In genomic region chr10:88221718-88222117, GRCm38 (mm10) we compare ENCODE assay signal across 25 mouse cellular contexts.
"Had no signal": no experiment of that assay in that cellular context is flagged by ENCODE, and none has a peak within 500 bp of the region (broad histone marks: within the 10 kb centered on the region; RNA-seq: fewer than 3 reads in every experiment).

No protein-coding gene starts in this region.

- H3K4me3 ChIP-seq: heart, adult 2 months; heart, embryonic 13.5 days; heart, embryonic 15.5 days; hindbrain, embryonic 13.5 days; hindbrain, embryonic 15.5 days; kidney, embryonic 15.5 days; left cerebral cortex, adult 2 months; limb, embryonic 12.5 days; limb, embryonic 15.5 days; liver, embryonic 12.5 days had no signal

- H3K9ac ChIP-seq: heart, embryonic 13.5 days; heart, embryonic 15.5 days; hindbrain, embryonic 13.5 days; hindbrain, embryonic 15.5 days; kidney, embryonic 15.5 days; limb, embryonic 12.5 days; limb, embryonic 15.5 days; liver, embryonic 12.5 days; liver, embryonic 14.5 days had no signal

- H3K36me3 ChIP-seq: heart, embryonic 15.5 days had no signal

- H3K4me1 ChIP-seq: heart, embryonic 15.5 days; hindbrain, embryonic 13.5 days; hindbrain, embryonic 15.5 days; kidney, embryonic 15.5 days; limb, embryonic 12.5 days; limb, embryonic 15.5 days had no signal

- H3K9me3 ChIP-seq: heart, embryonic 13.5 days; heart, embryonic 15.5 days; hindbrain, embryonic 13.5 days; hindbrain, embryonic 15.5 days; kidney, embryonic 15.5 days; limb, embryonic 12.5 days; limb, embryonic 15.5 days; liver, embryonic 12.5 days had no signal

- H3K4me2 ChIP-seq: heart, embryonic 11.5 days; heart, embryonic 13.5 days; heart, embryonic 15.5 days; hindbrain, embryonic 13.5 days; hindbrain, embryonic 15.5 days; kidney, embryonic 15.5 days; limb, embryonic 12.5 days; limb, embryonic 15.5 days; liver, embryonic 12.5 days had no signal

- H3K27me3 ChIP-seq: heart, embryonic 13.5 days; heart, embryonic 15.5 days; hindbrain, embryonic 13.5 days; hindbrain, embryonic 15.5 days; kidney, embryonic 15.5 days; limb, embryonic 12.5 days; limb, embryonic 15.5 days; liver, embryonic 12.5 days had no signal

- DNase-seq: gastrocnemius, postnatal 14 days; gastrocnemius, postnatal 36 days; heart, adult 2 months; heart, postnatal 14 days; heart, postnatal 36 days; kidney, adult 11 months; kidney, adult 2 months; kidney, adult 9 months; kidney, postnatal 10 days; kidney, postnatal 25 days; layer of hippocampus, adult 9-11 months; left cerebral cortex, postnatal 4 days had no signal

- ATAC-seq: hindbrain, postnatal 0 days; intestine, embryonic 16.5 days; liver, embryonic 12.5 days had no signal

- H3K27ac ChIP-seq: heart, adult 2 months; heart, embryonic 13.5 days; heart, embryonic 15.5 days; hindbrain, embryonic 13.5 days; hindbrain, embryonic 15.5 days; hindbrain, postnatal 0 days; kidney, embryonic 15.5 days; left cerebral cortex, adult 2 months; limb, embryonic 12.5 days; limb, embryonic 15.5 days; liver, embryonic 12.5 days; liver, embryonic 14.5 days had no signal
